Mouse (Mus musculus) R1 (cell line): ENCODE measurements around the gene Magix.

Experiments
- DNase-seq: peaks from one replicate; pipeline ENCODE4 v3.0.0-alpha.2; 2018; ENCODE audit warnings: low read depth, low spot score

Gene Magix

GRCm38 (mm10) chrX:7674284-7675000 lies 6.6 kb downstream of the Magix start:
- DNase-seq: peak; percentile 69

GRCm38 (mm10) chrX:7673578-7674281 lies 7.3 kb downstream of the Magix start:
- DNase-seq: peak; percentile 77

DNA sequence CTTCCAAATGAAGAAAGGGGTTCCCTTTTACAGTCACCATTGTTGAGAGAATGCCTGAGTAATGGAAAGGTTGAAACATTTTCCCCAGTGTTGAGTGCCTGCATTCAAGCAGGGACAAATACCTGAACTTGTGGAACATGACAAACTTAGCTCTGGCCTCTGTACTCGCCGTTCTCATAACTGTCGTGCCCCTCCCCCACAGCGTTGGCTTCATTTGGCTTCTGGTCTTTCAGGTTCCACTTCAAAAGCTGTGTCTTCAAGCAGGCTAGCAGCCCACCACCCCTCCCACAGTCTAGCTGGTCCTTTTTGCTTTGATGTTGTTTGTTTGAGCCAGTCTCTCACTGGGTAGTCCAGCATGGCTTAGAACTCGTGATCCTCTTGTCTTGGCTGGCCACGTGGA lies 8.3 kb downstream of the Magix start:
- no peak for DNase-seq

GRCm38 (mm10) chrX:7670921-7671623 lies 10.0 kb downstream of the Magix start, which contains the start of gene Plp2:
Plp2 (minus strand) TSS chrX:7671390.
- DNase-seq: peak; percentile 50

- DNase-seq: peak; percentile 81
Measured at GRCm38 (mm10) chrX:7670390-7670881, 10.6 kb downstream of the Magix start.

DNA sequence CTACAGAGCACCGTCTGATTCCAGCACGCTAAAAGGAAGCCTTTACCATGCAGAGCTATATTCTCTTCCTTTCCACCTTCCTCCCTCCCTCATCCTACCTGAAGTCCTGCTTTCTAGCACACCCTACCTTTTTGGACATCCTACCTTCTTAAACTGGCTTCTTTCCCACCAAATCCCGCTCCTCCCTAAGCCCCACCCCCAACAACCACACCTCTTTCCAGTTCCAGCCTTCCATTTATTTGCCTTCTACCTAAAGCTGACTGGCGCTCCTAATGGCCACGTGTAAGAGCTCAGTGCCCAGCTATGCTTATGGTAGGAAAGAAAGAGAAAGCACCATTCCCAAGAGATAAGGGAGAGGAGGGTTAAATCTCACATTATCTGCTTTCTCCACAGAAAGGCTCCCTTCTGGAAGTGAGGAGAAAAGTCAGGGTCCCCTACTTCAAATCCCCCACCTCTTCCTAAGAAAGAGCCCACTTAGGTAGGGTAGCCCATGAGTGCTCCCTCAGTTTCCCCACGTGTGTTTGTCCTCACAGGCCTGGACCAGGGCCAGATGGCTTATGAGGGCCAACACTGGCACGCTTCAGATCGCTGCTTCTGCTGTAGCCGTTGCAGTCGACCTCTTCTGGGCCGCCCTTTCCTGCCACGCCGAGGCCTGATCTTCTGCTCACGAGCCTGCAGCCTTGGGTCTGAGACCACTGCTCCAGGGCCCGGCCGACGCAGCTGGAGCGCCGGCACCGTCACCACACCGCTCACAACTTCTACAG lies 15.1 kb downstream of the Magix start:
- DNase-seq: peak; percentile 40

DNA sequence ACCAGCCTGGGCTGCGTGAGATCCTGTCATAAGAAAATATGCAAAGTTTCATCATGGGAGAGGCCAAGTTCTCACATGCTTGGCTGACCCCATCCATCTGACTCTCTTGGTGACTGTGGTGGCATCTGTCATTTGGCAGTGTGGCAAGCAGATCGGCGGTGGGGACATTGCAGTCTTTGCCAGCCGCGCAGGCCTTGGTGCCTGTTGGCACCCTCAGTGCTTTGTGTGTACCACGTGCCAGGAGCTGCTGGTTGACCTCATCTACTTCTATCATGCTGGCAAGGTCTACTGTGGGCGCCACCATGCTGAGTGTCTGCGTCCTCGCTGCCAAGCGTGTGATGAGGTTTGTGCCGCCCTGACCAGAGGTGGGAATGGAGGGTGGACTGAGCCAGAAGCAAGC lies 16.3 kb downstream of the Magix start:
- no peak for DNase-seq

DNA sequence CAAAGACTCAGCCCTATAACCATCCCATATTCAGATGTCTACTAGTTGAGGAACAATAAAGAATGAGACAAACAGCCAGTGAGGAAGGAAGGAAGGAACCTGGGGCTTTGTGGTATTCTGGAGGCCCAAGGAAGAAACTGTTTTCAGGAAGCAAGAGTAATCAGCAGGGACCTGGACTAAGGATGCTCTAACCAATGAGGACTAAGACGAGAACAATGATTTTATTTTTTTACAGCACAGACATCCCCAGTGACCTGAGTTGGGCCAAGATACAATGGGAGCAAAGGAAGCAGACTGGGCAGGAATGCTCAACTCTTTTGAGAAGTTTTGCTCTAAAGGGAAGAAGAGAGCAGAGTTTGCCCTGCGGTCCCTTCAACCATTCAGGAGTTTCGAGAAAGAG lies 18.1 kb downstream of the Magix start:
- DNase-seq: no peak

GRCm38 (mm10) chrX:7661086-7661485 lies 20.0 kb downstream of the Magix start:
- DNase-seq: no peak

- peak; percentile 49 for DNase-seq
Measured at GRCm38 (mm10) chrX:7658785-7659589, 22.1 kb downstream of the Magix start.

GRCm38 (mm10) chrX:7658031-7658784 lies 22.8 kb downstream of the Magix start:
- DNase-seq: peak; percentile 70

GRCm38 (mm10) chrX:7657221-7657639 lies 23.8 kb downstream of the Magix start, which contains the start of gene Prickle3:
Prickle3 (plus strand) TSS chrX:7657260.
- DNase-seq: peak; percentile 52

DNA sequence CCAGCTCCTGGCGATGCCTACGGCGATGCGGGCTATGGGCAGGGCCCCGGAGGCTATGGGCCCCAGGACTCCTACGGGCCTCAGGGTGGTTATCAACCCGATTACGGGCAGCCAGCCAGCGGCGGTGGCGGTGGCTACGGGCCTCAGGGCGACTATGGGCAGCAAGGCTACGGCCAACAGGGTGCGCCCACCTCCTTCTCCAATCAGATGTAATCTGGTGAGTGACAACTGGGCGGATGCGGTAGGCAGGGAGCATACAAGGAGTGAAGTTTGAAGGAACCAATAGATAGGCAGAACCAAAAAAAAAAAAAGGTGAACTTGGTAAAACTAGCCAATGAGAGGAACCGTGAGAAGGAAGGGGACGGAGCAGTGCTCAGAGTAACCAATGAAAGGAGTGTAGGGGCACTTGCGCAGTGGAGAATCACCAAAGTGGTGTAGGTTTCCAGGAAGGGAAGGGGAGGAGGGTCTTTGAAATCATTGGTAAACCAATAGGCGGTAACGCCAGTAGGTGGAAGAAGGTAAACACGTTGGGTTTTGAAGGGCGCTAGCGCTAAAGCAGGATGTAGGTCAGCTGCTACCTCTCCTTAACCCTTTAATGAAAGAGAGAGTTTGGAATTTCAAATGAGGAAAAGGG lies 32.3 kb downstream of the Magix start:
- peak; percentile 99 for DNase-seq

DNA sequence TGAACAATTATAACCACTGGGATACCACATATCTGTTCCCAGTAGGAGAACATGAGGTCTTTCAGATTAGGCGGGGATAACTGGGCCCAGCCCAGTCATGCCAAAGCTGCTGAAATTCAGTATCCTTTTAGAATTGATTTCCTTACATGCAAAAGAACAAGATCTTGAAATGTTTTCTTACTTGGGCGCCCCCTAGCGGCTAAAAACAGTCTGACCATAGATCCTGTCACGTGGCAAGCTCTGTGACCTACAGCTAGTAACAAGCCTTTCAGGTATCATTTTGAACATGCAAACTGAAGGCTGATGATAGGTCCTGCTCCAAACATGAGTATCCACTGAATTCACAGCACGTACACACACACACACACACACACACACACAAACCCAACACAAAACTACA lies 35.7 kb downstream of the Magix start:
- DNase-seq: peak; percentile 85

GRCm38 (mm10) chrX:7640785-7641184 lies 40.3 kb downstream of the Magix start:
- DNase-seq: peak; percentile 11

GRCm38 (mm10) chrX:7639536-7640325 lies 41.3 kb downstream of the Magix start:
- DNase-seq: no peak

DNA sequence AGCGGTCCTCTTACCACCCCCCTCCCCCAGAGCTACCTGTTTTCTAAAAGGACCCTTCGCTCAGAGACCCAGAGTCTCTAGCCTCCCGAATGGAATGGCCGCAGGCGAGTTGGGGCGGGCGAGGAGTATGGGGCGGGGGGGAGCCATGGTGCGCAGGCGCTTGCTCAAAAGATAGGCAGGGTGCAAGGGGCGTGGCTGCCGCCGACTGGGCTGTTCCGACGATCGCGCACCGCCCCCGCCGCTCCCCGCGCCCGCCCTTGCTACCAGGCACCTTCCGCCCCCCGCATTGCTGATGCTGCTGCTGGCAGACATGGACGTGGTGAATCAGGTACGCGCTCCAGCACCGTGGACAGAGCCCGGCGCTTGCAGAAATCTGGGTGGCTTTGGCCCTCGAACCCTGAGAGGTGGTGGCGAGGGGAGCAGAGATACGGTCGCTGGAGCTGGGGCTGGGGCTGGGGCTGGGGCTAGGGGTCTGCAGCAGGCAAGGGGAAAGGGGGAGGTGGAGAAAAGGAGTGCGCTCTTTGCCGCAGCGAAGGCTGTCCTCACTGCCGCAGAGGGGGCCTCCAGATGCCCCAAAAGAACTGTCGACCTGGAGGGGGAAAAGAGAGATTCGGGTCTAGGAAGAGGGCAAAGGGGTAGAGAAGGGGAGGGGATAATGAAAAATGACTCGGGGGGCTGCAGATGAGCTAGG lies 42.5 kb downstream of the Magix start, which contains the start of gene Syp:
Syp (plus strand) TSS at position 71 of the 691 bp plus-strand sequence.
- DNase-seq: peak; percentile 90

DNA sequence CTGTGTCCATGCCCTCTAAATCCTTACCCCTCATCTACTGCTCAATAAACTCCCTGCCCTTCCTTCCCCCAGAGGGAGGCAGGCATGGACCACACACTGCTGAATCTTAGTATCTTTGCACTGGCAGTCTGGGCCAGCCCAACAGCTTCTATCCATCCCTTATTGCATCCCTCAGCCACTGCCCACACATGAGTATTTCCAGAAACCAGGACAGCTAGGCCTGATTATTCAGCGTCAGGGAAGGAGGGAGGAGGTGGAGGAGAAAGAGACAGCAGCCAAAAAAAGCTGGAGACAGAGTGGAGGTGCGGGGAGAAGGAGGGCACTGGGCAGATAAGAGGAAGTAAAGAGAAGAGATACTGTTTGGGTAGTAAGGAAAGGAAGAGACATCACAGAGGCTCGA lies 46.0 kb downstream of the Magix start:
- no peak for DNase-seq
